Mouse (Mus musculus) spleen, adult 2 months (tissue): ENCODE data around the gene Cnih1.

Experiments used
- CTCF ChIP-seq: fragments of 200-500 bp; IDR thresholded peaks from 2 replicates; pipeline ENCODE4 v1.5.1; 2011; ENCODE audit warnings: mild to moderate bottlenecking, inconsistent platforms; ENCODE audit not compliant: insufficient read depth, insufficient read length, insufficient replicate concordance; ENCODE audit errors: extremely low read depth
- POLR2A ChIP-seq: fragments of 200-500 bp; IDR thresholded peaks from 2 replicates; pipeline ENCODE4 v1.6.1; 2011; ENCODE audit warnings: low read depth, low read length, inconsistent platforms

DNA sequence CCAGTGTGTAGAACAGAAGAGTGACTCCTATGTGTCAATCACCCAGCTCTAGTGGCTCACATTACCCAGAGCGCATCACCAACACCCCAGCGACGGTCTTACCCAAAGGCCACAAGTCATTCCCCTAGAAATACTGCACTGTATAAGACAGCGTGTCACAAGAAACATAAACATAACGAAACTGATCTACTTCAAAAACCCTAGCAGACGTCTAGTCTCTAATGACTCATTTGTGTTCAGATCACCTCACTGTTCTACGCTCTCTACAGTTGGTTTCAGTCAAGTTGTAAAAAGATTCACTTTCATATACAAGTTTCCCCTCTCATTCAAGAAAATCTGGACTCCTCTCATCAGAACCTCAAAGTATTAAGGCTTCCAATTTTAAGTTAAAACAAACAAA is 30.5 kb upstream of the Cnih1 start:
- TF ChIP-seq POLR2A (no peak), CTCF (no peak)
